In the genomic region with DNA sequence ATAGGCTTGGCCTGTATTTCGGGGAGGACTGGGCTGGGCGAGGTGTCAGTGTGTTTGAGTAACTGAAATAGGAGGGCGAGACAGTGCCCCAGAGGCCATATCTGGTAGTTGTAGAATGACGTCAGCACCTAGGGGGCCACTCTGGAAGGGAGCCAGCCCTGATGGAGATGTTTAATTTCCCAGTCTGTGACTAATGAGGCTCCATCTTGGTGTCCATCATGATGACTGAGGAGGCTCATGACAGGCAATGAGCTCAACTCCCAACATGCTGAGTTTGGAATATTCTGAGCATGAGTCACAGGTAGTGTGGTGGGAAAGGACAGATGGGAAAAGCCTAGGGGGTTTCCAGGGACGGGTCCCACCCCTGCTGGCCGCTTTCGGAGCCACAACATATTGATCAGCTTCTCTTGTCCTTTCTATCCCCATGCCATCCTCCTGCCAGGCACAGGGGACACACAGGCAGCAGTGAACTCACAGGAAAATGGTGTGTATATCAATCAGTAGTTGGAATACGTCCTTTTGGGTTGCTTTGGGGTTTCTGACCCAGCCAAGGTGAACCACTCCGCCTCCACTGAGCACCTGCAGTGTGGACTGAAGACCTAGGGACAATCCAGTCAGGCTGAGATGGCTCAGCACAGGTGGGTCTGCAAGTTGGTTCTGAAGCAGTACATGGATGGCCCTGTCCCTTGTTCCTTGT, we compare ENCODE assay signal across 31 mouse cellular contexts.
DNase-seq lines count a peak whose midpoint lies in the region; ATAC-seq lines count a peak whose summit lies in the region.
"Had no signal": no experiment of that assay in that cellular context is flagged by ENCODE, and none has a peak within 500 bp of the region (broad histone marks: within the 10 kb centered on the region; RNA-seq: fewer than 3 reads in every experiment).

No protein-coding gene starts in this region.

- H3K9me3 ChIP-seq in midbrain, embryonic 11.5 days (ENCODE audit: control insufficient read depth, low read length): no peaks in the 10 kb centered on the region
- no peaks in the 10 kb centered on the region for H3K9me3 ChIP-seq in midbrain, embryonic 10.5 days (replicated peaks)
- H3K9me3 ChIP-seq: embryonic facial prominence, embryonic 13.5 days; heart, embryonic 12.5 days; hindbrain, embryonic 10.5 days; hindbrain, embryonic 15.5 days; limb, embryonic 12.5 days; liver, embryonic 12.5 days; midbrain, embryonic 13.5 days; neural tube, embryonic 13.5 days had no signal

- H3K9ac ChIP-seq in midbrain, embryonic 11.5 days (ENCODE audit: low read length): no peak overlapping the region
- H3K9ac ChIP-seq: embryonic facial prominence, embryonic 13.5 days; heart, embryonic 12.5 days; hindbrain, embryonic 15.5 days; limb, embryonic 12.5 days; liver, embryonic 12.5 days; liver, postnatal 0 days; midbrain, embryonic 13.5 days; neural tube, embryonic 13.5 days had no signal

- H3K4me1 ChIP-seq in midbrain, embryonic 11.5 days (ENCODE audit: control insufficient read depth, insufficient read depth, low read length): peaks cover 8% of the 10 kb centered on the region
- H3K4me1 ChIP-seq in midbrain, embryonic 10.5 days: peaks cover 16% of the 10 kb centered on the region
- H3K4me1 ChIP-seq: embryonic facial prominence, embryonic 13.5 days; liver, embryonic 12.5 days had no signal

- 84% methylated on average over 9 of the region's 9 CpGs for WGBS in midbrain, embryonic 11.5 days
- WGBS in midbrain, embryonic 10.5 days: 88% methylated on average over 9 of the region's 9 CpGs

- no peak overlapping the region for H3K4me3 ChIP-seq in midbrain, embryonic 11.5 days (ENCODE audit: low read depth, low read length)
- no peak overlapping the region for H3K4me3 ChIP-seq in midbrain, embryonic 10.5 days
- H3K4me3 ChIP-seq: embryonic facial prominence, embryonic 13.5 days; heart, embryonic 12.5 days; hindbrain, embryonic 10.5 days; hindbrain, embryonic 15.5 days; limb, embryonic 12.5 days; liver, embryonic 12.5 days; midbrain, embryonic 13.5 days; neural tube, embryonic 13.5 days had no signal

- H3K27ac ChIP-seq in midbrain, embryonic 11.5 days (ENCODE audit: low read depth, low read length): no peak overlapping the region
- no peak overlapping the region for H3K27ac ChIP-seq in midbrain, embryonic 10.5 days (replicated peaks)
- H3K27ac ChIP-seq: embryonic facial prominence, embryonic 13.5 days; hindbrain, embryonic 10.5 days; hindbrain, embryonic 15.5 days; limb, embryonic 12.5 days; liver, embryonic 12.5 days; midbrain, embryonic 13.5 days; neural tube, embryonic 13.5 days had no signal

- no peaks in the 10 kb centered on the region for H3K36me3 ChIP-seq in midbrain, embryonic 11.5 days (ENCODE audit: control insufficient read depth, insufficient read depth, low read length)
- no peaks in the 10 kb centered on the region for H3K36me3 ChIP-seq in midbrain, embryonic 10.5 days
- H3K36me3 ChIP-seq: embryonic facial prominence, embryonic 13.5 days; heart, embryonic 12.5 days; hindbrain, embryonic 10.5 days; hindbrain, embryonic 15.5 days; limb, embryonic 12.5 days; liver, embryonic 12.5 days; midbrain, embryonic 13.5 days; neural tube, embryonic 13.5 days had no signal

- no peak for ATAC-seq in midbrain, embryonic 11.5 days (ENCODE audit: low FRiP score)
- ATAC-seq: activated CD4-positive, CD25-positive, alpha-beta regulatory T cell, adult 4 months; CD4-positive, CD25-positive, alpha-beta regulatory T cell, adult 4 months; inflammation-experienced regulatory T-cells, adult 6 months; liver, embryonic 12.5 days; liver, postnatal 0 days; midbrain, embryonic 13.5 days had no signal

- peak; percentile 57 to 68 for DNase-seq in cerebellum, adult 18-20 months
- no peak for DNase-seq in cerebellum, adult 8-10 months
- DNase-seq in midbrain, embryonic 11.5 days (ENCODE audit: low spot score, missing footprints): peak; percentile 54
- DNase-seq in midbrain, embryonic 10.5 days (ENCODE audit: low spot score): no peak
- DNase-seq in NIH3T3 (ENCODE audit: low read depth): peak; percentile 34
- peak; percentile 56 to 67 for DNase-seq in cerebellum, postnatal 14 days
- DNase-seq in right cerebral cortex, postnatal 14 days: no peak
- no peak for DNase-seq in gastrocnemius, adult 18-20 months (ENCODE audit: low spot score)
- DNase-seq: adrenal gland, adult 8-10 months; embryo, embryonic 11 days; gastrocnemius, postnatal 36 days; heart, adult 18-20 months; kidney, adult 11 months; kidney, postnatal 14 days; layer of hippocampus, adult 9-11 months; liver, postnatal 0 days; lung, postnatal 36 days; right cerebral cortex, postnatal 25 days; thymus, adult 2 months; thymus, postnatal 36 days had no signal

- no peaks in the 10 kb centered on the region for H3K27me3 ChIP-seq in midbrain, embryonic 11.5 days (ENCODE audit: control insufficient read depth, insufficient read depth, low read length)
- no peaks in the 10 kb centered on the region for H3K27me3 ChIP-seq in midbrain, embryonic 10.5 days (ENCODE audit: low read depth, poor library complexity, severe bottlenecking)
- H3K27me3 ChIP-seq: embryonic facial prominence, embryonic 13.5 days; heart, embryonic 12.5 days; hindbrain, embryonic 15.5 days; limb, embryonic 12.5 days; liver, embryonic 12.5 days had no signal

- no peak overlapping the region for H3K4me2 ChIP-seq in midbrain, embryonic 11.5 days
- H3K4me2 ChIP-seq: embryonic facial prominence, embryonic 13.5 days; heart, embryonic 12.5 days; hindbrain, embryonic 15.5 days; limb, embryonic 12.5 days; liver, embryonic 12.5 days; midbrain, embryonic 13.5 days; neural tube, embryonic 13.5 days had no signal

Comparison
In these comparisons a context has a peak if more than half of its experiments do, and no peak if none do; other contexts are left out.
1. DNase-seq: peak in cerebellum, adult 18-20 months (2 of 2), midbrain, embryonic 11.5 days (single experiment), NIH3T3 (single experiment) and cerebellum, postnatal 14 days (2 of 2); none in cerebellum, adult 8-10 months (single experiment), midbrain, embryonic 10.5 days (single experiment), right cerebral cortex, postnatal 14 days (single experiment) and gastrocnemius, adult 18-20 months (single experiment).